Mouse (Mus musculus) lung, postnatal 0 days (tissue): ENCODE results near the gene Sfi1. TPM values are rescaled to one million over a fixed set of nuclear protein-coding genes. Genes with fewer than 3 reads are reported as not detected.
"Not testable (repeated sequence)": the region's sequence is repeated elsewhere in the genome, so short reads cannot be mapped to it uniquely, and the experiment has no call there.

Experiments used
- ATAC-seq: fragments of 200-750 bp; cut with Nextera tagmentation; 2 replicates; pipeline ENCODE4 v1.8.0; 2017; ENCODE audit warnings: moderate library complexity
- DNase-seq: peaks from one replicate; pipeline ENCODE4 v3.0.0-alpha.2; 2016; ENCODE audit warnings: low spot score
- H3K27ac ChIP-seq: fragments of 300-500 bp; sonication (generic); 2 replicates; pipeline ENCODE4 v1.5.1; 2014; ENCODE audit warnings: antibody characterized with exemption, mild to moderate bottlenecking, low read length, mixed read lengths
- H3K27me3 ChIP-seq: fragments of 300-500 bp; sonication (generic); replicated peaks from 2 replicates; pipeline ENCODE4 v1.6.1; 2014; ENCODE audit warnings: low read length, mixed read lengths; ENCODE audit not compliant: insufficient read depth
- H3K36me3 ChIP-seq: fragments of 300-500 bp; sonication (generic); 2 replicates; pipeline ENCODE4 v1.6.1; 2014; ENCODE audit warnings: low read length, mixed read lengths; ENCODE audit not compliant: insufficient read depth
- H3K4me1 ChIP-seq: fragments of 300-500 bp; sonication (generic); 2 replicates; pipeline ENCODE4 v1.6.1; 2014; ENCODE audit warnings: antibody characterized with exemption, low read depth, low read length, mixed read lengths; ENCODE audit not compliant: insufficient read depth
- H3K4me2 ChIP-seq: fragments of 300-500 bp; sonication (generic); replicated peaks from 2 replicates; pipeline ENCODE4 v1.6.1; 2014; ENCODE audit warnings: low read depth, mild to moderate bottlenecking, low read length, moderate library complexity, mixed read lengths
- H3K4me3 ChIP-seq: fragments of 300-500 bp; sonication (generic); 2 replicates; pipeline ENCODE4 v1.5.1; 2014; ENCODE audit warnings: low read depth, low read length
- H3K9ac ChIP-seq: fragments of 300-500 bp; sonication (generic); replicated peaks from 2 replicates; pipeline ENCODE4 v1.6.1; 2014; ENCODE audit warnings: low read depth, mild to moderate bottlenecking
- H3K9me3 ChIP-seq: fragments of 300-500 bp; sonication (generic); 2 replicates; pipeline ENCODE4 v1.6.1; 2016; ENCODE audit warnings: low read length, mixed read lengths
- WGBS: fragments of 180-500 bp; shearing (Covaris S2); extraction: QIAGEN DNeasy Blood & Tissue Kit; methylation state at CpG from one replicate; pipeline ENCODE4 v1.1.7; 2014; 5-methylcytosine and 5-hydroxymethylcytosine counted together
- polyA plus RNA-seq: library from polyadenylated mRNA; unstranded; fragments of >200 nt; fragmentation: Nextera tagmentation; extraction: Ambion mirVana; gene quantifications from 2 replicates; pipeline ENCODE4 v1.2.1, GENCODE M21; 2015

Gene Sfi1
- polyA plus RNA-seq, 1 experiment from 2014 or later, result 7.9 TPM

DNA sequence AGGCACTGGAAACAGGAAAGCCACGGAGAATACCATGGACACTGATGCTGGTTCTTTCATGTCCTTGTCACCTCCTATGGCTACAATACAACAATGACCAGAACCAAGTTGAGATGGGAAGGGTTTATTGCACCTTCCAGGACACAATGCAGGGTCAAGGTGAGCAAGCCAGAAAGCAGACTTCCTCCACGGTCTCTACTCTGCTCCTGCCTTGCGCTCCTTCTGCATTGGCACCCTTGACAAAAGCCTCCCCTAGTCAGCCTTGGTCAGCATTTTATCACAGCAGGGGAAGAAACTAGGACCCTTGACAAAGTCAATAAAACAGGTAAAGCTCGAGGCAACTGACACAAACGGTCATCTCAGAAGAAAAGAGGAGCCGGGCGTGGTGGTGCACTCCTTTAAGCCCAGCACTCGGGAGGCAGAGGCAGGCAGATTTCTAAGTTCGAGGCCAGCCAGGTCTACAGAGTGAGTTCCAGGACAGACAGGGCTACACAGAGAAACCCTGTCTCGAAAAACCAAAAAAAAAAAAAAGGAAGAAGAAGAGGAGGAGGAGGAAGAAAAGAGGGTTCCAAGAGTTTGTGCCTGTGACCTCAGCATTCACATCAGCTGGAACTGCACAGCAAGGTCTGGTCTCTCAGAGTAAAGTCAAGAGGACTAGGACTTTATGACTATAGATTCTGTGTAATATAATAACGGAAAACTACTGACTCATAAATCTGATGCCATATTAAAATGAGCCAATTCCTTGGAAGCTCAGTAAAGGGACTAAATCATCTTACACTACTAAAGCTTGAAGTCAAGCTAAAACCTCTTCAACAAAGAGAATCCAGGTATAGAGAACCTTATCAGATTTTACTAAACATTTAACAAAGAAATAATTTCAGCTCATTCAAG lies 19.6 kb downstream of the Sfi1 start:
- not testable (repeated sequence) for H3K4me3 ChIP-seq, H3K27ac ChIP-seq, H3K9ac ChIP-seq, H3K36me3 ChIP-seq, H3K4me1 ChIP-seq, H3K9me3 ChIP-seq, H3K4me2 ChIP-seq, H3K27me3 ChIP-seq
- 75% methylated on average over 11 of the region's 11 CpGs for WGBS
- ATAC-seq (peak; percentile 40), DNase-seq (peak; percentile 58)

DNA sequence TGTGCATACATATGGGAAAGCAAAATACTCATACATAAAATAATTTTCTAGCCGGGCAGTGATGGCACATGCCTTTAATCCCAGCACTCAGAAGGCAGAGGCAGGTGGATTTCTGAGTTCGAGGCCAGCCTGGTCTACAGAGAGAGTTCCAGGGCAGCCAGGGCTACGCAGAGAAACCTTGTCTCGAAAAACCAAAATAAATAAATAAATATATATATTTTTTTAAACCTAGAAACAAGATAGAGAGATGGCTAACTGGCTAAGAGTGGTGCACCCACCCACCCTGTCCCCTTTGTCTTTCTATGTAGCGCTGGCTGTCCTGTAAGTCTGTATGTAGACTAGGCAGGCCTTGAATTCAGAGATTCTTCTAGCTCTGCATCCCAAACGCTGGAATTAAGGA lies 20.7 kb downstream of the Sfi1 start:
- not testable (repeated sequence) for H3K4me1 ChIP-seq, H3K9ac ChIP-seq, DNase-seq, H3K27ac ChIP-seq, H3K36me3 ChIP-seq, H3K9me3 ChIP-seq, H3K4me3 ChIP-seq, ATAC-seq, H3K4me2 ChIP-seq, H3K27me3 ChIP-seq
- 63% methylated on average over 5 of the region's 6 CpGs for WGBS

DNA sequence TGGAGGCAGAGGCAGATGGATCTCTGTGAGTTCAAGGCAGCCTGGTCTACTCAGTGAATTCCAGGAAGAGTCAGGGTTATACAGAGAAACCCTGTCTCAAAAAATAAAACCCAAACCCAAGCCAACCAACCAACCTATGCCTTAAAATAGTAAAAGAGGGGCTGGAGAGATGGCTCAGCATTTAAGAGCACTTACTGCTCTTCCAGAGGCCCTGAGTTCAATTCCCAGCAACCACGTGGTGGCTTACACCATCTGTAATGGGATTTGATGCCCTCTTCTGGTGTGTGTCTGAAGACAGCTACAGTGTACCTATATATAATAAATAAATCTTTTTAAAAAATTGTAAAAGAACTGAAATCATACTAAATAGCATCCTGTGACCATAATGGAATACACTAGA lies 21.3 kb downstream of the Sfi1 start:
- DNase-seq, ATAC-seq, H3K9me3 ChIP-seq, H3K4me1 ChIP-seq, H3K9ac ChIP-seq, H3K27ac ChIP-seq, H3K27me3 ChIP-seq, H3K36me3 ChIP-seq, H3K4me2 ChIP-seq, H3K4me3 ChIP-seq: not testable (repeated sequence)
- 68% methylated on average over 1 of the region's 1 CpGs for WGBS

DNA sequence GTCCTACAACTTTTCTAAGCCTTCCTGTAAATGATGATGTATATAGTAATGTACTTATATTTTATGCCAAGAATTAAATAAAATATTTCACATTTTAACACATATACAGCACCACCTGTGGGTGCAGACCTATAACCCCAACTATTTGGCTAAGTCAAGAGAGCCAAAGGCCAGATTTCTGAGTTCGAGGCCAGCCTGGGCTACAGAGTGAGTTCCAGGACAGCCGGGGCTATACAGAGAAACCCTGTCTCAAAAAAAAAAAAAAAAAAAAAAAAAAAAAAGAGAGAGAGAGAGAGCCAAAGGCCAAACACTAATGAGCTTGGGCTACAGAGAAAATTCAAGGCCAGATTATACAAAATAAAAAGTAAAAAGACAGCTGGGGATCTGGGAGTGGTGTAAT lies 24.2 kb downstream of the Sfi1 start:
- H3K36me3 ChIP-seq, H3K4me2 ChIP-seq, H3K4me3 ChIP-seq, H3K9me3 ChIP-seq, H3K27me3 ChIP-seq, H3K9ac ChIP-seq, H3K4me1 ChIP-seq, H3K27ac ChIP-seq, DNase-seq: not testable (repeated sequence)
- peak; percentile 13; the same call in 1 of the 2 replicates for ATAC-seq
- 64% methylated on average over 2 of the region's 2 CpGs for WGBS

DNA sequence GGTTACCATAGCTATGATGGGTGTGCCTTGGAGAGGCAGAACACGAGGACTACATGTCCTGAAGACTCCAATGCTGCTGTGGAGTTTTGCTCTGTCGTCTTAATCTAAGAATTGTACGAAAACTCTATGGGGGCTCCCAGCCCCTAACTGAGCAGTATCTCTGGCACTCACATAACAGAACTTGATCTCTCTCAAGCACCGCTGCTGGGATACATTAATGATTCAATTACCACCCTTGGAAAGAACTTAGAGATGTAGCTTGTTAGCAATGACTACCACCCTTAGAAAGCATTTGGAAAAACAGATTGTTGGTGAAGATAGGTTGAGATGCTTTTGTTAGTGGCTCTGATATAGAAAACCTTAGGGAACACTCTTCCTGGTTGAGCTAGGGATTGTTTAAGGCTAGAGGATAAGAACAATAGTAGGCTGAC lies 25.7 kb downstream of the Sfi1 start:
- H3K4me2 ChIP-seq, H3K4me1 ChIP-seq, H3K9ac ChIP-seq, H3K27me3 ChIP-seq, H3K9me3 ChIP-seq, ATAC-seq, H3K36me3 ChIP-seq, H3K4me3 ChIP-seq, H3K27ac ChIP-seq: not testable (repeated sequence)
- WGBS, result 65% methylated on average over 4 of the region's 4 CpGs
- DNase-seq, result peak; percentile 24

DNA sequence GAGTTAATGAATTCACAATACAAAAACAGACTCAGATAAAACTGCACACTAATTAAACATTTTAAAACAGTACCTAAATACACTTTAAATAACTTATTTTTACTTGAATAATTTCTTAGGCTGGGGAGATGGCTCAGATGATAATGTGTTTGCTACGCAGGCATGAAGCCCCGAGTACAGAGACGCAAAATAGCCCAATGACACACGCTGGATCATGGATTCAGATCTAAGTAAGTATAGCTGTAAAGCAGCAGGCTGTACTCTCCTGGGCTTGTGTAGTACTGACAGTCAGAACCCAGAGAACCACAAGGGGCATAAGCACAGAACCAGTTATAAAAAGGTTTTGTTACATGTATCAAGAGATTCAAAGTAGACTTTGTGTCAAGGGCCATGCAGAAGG lies 26.1 kb downstream of the Sfi1 start:
- not testable (repeated sequence) for H3K4me1 ChIP-seq, H3K9ac ChIP-seq, H3K4me3 ChIP-seq, H3K27ac ChIP-seq, H3K27me3 ChIP-seq, ATAC-seq, DNase-seq, H3K36me3 ChIP-seq, H3K9me3 ChIP-seq, H3K4me2 ChIP-seq
- WGBS, result 87% methylated on average over 4 of the region's 4 CpGs

DNA sequence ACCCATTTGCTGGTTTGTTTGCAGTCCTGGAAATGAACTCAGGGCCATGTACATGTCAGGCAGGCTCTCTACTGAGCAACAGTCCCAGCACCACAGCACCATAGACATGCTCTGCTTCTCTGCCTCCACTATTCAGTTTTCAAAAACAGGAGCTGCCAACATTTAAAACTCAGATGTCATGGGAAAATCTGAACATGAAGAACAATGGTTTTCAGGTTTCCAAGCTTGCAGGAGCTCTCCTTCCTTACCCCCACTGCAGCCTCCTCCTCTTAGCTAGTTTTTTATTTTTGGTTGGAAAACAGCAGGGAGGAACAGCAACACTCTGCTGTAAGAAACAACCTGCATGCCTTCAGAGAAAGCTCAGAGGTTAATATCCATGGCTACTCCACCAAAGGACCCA lies 26.9 kb downstream of the Sfi1 start:
- not testable (repeated sequence) for H3K9ac ChIP-seq, H3K4me3 ChIP-seq, H3K27ac ChIP-seq, H3K4me1 ChIP-seq, H3K9me3 ChIP-seq, H3K36me3 ChIP-seq, H3K4me2 ChIP-seq, H3K27me3 ChIP-seq, ATAC-seq
- peak; percentile 41 for DNase-seq

DNA sequence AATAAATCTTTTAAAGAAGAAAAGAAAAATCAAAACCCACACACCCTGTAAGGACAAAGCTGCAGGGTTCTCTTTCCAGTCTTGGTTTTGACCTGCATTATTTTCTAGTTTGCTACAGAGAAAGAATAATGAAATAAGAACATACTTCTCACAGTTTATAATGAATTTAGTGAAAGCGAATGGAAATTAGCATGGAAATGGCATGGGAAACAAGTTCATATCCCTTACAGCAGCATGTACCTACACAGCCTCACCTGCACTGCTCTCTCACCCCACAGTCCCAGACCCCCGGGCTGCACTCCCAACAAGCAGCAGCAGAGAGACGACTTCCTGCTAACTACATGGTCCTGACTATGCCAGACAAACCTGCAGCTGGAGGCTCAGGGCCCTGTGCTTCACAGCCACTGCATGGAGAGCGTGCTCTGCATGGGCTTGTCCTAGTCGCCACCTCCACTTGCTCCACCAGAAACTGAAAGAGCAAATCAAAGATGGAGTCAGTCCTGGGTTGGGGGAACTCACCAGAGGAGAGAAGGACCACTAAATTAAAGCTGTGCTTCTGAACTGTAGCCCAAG lies 28.0 kb downstream of the Sfi1 start:
- not testable (repeated sequence) for H3K27me3 ChIP-seq, H3K9ac ChIP-seq, H3K4me2 ChIP-seq, H3K4me3 ChIP-seq, H3K27ac ChIP-seq, H3K4me1 ChIP-seq, H3K9me3 ChIP-seq, H3K36me3 ChIP-seq
- DNase-seq (peak; percentile 37), ATAC-seq (peak; percentile 9; the same call in 1 of the 2 replicates)
- 70% methylated on average over 2 of the region's 5 CpGs for WGBS

DNA sequence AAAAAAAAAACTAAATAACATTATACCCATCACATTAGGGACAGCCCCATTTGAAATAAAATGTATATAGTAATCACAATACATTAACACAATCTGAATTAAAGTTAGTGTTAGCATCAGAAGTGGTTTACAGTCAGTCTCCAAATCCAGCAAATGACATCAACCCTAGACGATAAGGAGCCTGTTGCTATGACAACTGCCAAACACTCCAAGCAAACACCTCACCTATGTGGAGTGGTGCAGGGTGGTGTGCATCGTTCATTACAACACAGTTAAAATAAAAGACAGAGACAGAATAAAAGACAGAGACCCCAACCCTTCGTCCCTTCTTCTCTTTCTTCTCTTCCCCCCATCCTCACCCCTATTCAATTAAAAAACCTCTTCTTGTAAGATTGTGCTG lies 29.6 kb downstream of the Sfi1 start:
- H3K27ac ChIP-seq, H3K4me1 ChIP-seq, H3K9ac ChIP-seq, H3K4me3 ChIP-seq, H3K27me3 ChIP-seq, H3K36me3 ChIP-seq, ATAC-seq, H3K9me3 ChIP-seq, H3K4me2 ChIP-seq: not testable (repeated sequence)
- peak; percentile 73 for DNase-seq
- WGBS, result 46% methylated on average over 3 of the region's 3 CpGs
